ENCODE assay signal across 15 mouse cellular contexts in the genomic region with DNA sequence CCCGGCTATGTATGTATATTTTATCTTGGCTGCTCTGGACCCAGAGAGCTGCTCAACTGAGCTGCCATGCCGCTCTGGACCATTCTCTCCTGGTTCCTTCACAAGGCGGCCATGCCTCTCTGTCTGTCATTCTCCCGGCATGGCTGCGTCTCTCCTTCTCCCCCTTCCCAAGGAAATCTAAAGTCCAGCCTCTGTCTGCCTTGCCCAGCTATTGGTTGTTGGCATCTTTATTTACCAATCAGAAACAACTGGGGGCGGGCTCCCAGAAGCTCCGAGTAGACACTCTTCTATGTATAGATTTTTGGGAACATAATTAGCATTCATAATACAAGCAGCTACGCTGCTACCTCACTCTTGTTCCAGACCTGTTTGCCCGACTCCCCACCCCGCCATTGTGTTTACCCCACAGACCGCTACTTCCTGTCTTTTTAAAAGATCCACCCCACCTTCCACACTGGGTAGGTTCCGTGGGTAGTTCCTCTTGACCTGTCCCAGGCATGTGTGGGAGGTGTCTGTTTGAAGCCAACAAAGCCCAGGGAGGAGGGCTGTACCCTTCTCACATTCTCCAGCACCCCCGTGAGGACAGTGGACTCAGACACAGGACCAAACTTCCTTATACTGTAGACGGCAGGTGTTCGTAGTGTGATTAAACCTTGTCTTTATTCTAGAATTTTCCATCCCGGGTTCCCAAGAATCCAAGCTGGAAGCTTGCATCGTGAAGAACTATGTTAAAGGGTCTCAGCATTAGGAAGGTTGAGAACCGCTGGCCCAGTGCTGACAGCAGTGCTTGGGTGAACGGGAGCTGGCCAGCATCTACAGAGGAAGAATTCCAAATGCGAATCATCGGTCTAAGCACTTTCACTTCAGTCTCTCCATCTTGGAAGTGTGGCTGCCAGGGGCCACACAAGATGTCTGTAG.
"Had no signal": no experiment of that assay in that cellular context is flagged by ENCODE, and none has a peak within 500 bp of the region (broad histone marks: within the 10 kb centered on the region; RNA-seq: fewer than 3 reads in every experiment).

No protein-coding gene starts in this region.

- H3K27ac ChIP-seq: limb, embryonic 15.5 days; liver, embryonic 12.5 days; midbrain, embryonic 15.5 days; neural tube, embryonic 13.5 days had no signal

- H3K4me1 ChIP-seq: liver, embryonic 12.5 days; megakaryocyte, embryonic 14.5 days; midbrain, embryonic 15.5 days had no signal

- H3K36me3 ChIP-seq: limb, embryonic 15.5 days; liver, embryonic 12.5 days; midbrain, embryonic 15.5 days; neural tube, embryonic 13.5 days had no signal

- DNase-seq: kidney, postnatal 25 days; layer of hippocampus, adult 9-11 months; layer of hippocampus, postnatal 36 days; lung, embryonic 14.5 days; lung, postnatal 10 days; lung, postnatal 4 days; retina, postnatal 1 day; right cerebral cortex, postnatal 4 days; spleen, adult 18-20 months; thymus, postnatal 36 days had no signal

- ATAC-seq: liver, embryonic 12.5 days; midbrain, embryonic 15.5 days had no signal

- H3K4me3 ChIP-seq: limb, embryonic 15.5 days; liver, embryonic 12.5 days; megakaryocyte, embryonic 14.5 days; midbrain, embryonic 15.5 days; neural tube, embryonic 13.5 days had no signal

- H3K27me3 ChIP-seq: limb, embryonic 15.5 days; liver, embryonic 12.5 days; midbrain, embryonic 15.5 days; neural tube, embryonic 13.5 days had no signal
